10 mouse cellular contexts compared by ENCODE assay signal in genomic region chr3:159884802-159885201, GRCm38 (mm10). TPM values are rescaled to one million over a fixed set of nuclear protein-coding genes. Genes with fewer than 3 reads are reported as not detected.
DNase-seq lines count a peak whose midpoint lies in the region; ATAC-seq and TF ChIP-seq lines count a peak whose summit lies in the region.
"Had no signal": no experiment of that assay in that cellular context is flagged by ENCODE, and none has a peak within 500 bp of the region (broad histone marks: within the 10 kb centered on the region; RNA-seq: fewer than 3 reads in every experiment).

No protein-coding gene starts in this region.

- H3K9ac ChIP-seq in intestine, embryonic 15.5 days = no peak overlapping the region
- H3K9ac ChIP-seq in neural tube, embryonic 15.5 days (replicated peaks) = no peak overlapping the region

- no peaks in the 10 kb centered on the region for H3K9me3 ChIP-seq in forebrain, embryonic 10.5 days
- no peaks in the 10 kb centered on the region for H3K9me3 ChIP-seq in intestine, embryonic 15.5 days
- no peaks in the 10 kb centered on the region for H3K9me3 ChIP-seq in neural tube, embryonic 15.5 days (replicated peaks)

- peak; percentile 56 for ATAC-seq in intestine, embryonic 15.5 days
- peak; percentile 43; the same call in 1 of the 2 replicates for ATAC-seq in neural tube, embryonic 15.5 days (ENCODE audit: low FRiP score)
- ATAC-seq in CD4-positive, CD25-positive, alpha-beta regulatory T cell, adult 4 months = no peak

- no peak overlapping the region for H3K4me3 ChIP-seq in left cerebral cortex, adult 2 months
- H3K4me3 ChIP-seq in forebrain, embryonic 10.5 days = no peak overlapping the region
- H3K4me3 ChIP-seq in intestine, embryonic 15.5 days (replicated peaks) = no peak overlapping the region
- H3K4me3 ChIP-seq in neural tube, embryonic 15.5 days (replicated peaks) = no peak overlapping the region

- H3K36me3 ChIP-seq in forebrain, embryonic 10.5 days (replicated peaks) = peaks cover 4% of the 10 kb centered on the region; the same call in 1 of the 2 replicates
- H3K36me3 ChIP-seq in intestine, embryonic 15.5 days = no peaks in the 10 kb centered on the region
- no peaks in the 10 kb centered on the region for H3K36me3 ChIP-seq in neural tube, embryonic 15.5 days

- H3K27ac ChIP-seq in left cerebral cortex, adult 2 months = peak overlapping the region; percentile 75
- H3K27ac ChIP-seq in forebrain, embryonic 10.5 days = peak overlapping the region; percentile 79
- H3K27ac ChIP-seq in intestine, embryonic 15.5 days = no peak overlapping the region
- peak overlapping the region; percentile 60; the same call in 1 of the 2 replicates for H3K27ac ChIP-seq in neural tube, embryonic 15.5 days (replicated peaks)
- H3K27ac ChIP-seq: macrophage had no signal

- H3K27me3 ChIP-seq in forebrain, embryonic 10.5 days (ENCODE audit: poor library complexity, severe bottlenecking) = peaks cover 5% of the 10 kb centered on the region; the same call in 1 of the 2 replicates
- no peaks in the 10 kb centered on the region for H3K27me3 ChIP-seq in intestine, embryonic 15.5 days (replicated peaks)
- no peaks in the 10 kb centered on the region for H3K27me3 ChIP-seq in neural tube, embryonic 15.5 days (replicated peaks)

- intact Hi-C loops in left cerebral cortex, adult 2 months (cut with DNase I) = loop anchor here (5.0 kb wide), 2 partner anchors 43 to 223 kb away; no protein-coding TSS in a partner anchor

- H3K4me2 ChIP-seq in intestine, embryonic 15.5 days (replicated peaks) = 0 out of 2 replicates have a peak overlapping the region, but pooled peaks have one; percentile 1
- no peak overlapping the region for H3K4me2 ChIP-seq in neural tube, embryonic 15.5 days

- no peak for TF ChIP-seq CTCF in left cerebral cortex, adult 2 months (IDR thresholded peaks at IDR 0.05)

- no peak for DNase-seq in left cerebral cortex, adult 2 months (ENCODE audit: extremely low spot score in 1 of 2, low spot score in 2 of 2)
- DNase-seq in left cerebral cortex, adult 9 months (ENCODE audit: low spot score in 2 of 2) = no peak
- DNase-seq in forebrain, embryonic 10.5 days (ENCODE audit: extremely low spot score, low spot score) = no peak
- no peak for DNase-seq in MN1 (ENCODE audit: low spot score)
- DNase-seq in embryo, embryonic 10 days (ENCODE audit: low spot score) = no peak

- H3K4me1 ChIP-seq in forebrain, embryonic 10.5 days = peaks cover 42% of the 10 kb centered on the region
- peaks cover 11% of the 10 kb centered on the region for H3K4me1 ChIP-seq in intestine, embryonic 15.5 days (replicated peaks)
- peaks cover 14% of the 10 kb centered on the region for H3K4me1 ChIP-seq in neural tube, embryonic 15.5 days

RNA-seq across cellular contexts. Expression of gene Wls, which starts 45.3 kb away (rescaled TPM):
- total RNA-seq in left cerebral cortex, adult 2 months (2021) = 10 to 100 TPM; 34.8 to 43.1 TPM
- 111 and 114 TPM in 2 replicates for polyA plus RNA-seq in forebrain, embryonic 10.5 days (2016; fragmentation: Nextera tagmentation; extraction: Ambion mirVana)
- 76.3 and 82.2 TPM in 2 replicates for polyA plus RNA-seq in intestine, embryonic 15.5 days (2015; fragmentation: Nextera tagmentation; extraction: Ambion mirVana)
- 62.8 and 79.7 TPM in 2 replicates for polyA plus RNA-seq in neural tube, embryonic 15.5 days (2015; fragmentation: Nextera tagmentation; extraction: Ambion mirVana)
- polyA plus RNA-seq in CD4-positive, CD25-positive, alpha-beta regulatory T cell, adult 4 months (2017; shearing (Covaris generic)) = 100 to 1,000 TPM in 1 of 2 experiments, 10 to 100 TPM in 1; 95.4 to 103 TPM
- total RNA-seq: MEL had no signal
